ENCODE assay signal across 8 mouse cellular contexts in genomic region chr2:164886617-164887016, GRCm38 (mm10).
"Had no signal": no experiment of that assay in that cellular context is flagged by ENCODE, and none has a peak within 500 bp of the region (broad histone marks: within the 10 kb centered on the region; RNA-seq: fewer than 3 reads in every experiment).

No protein-coding gene starts in this region.

- H3K4me3 ChIP-seq: intestine, embryonic 15.5 days; limb, embryonic 10.5 days; midbrain, embryonic 12.5 days; neural tube, embryonic 13.5 days had no signal

- H3K27me3 ChIP-seq: intestine, embryonic 15.5 days; midbrain, embryonic 12.5 days; neural tube, embryonic 13.5 days had no signal

- ATAC-seq: intestine, embryonic 15.5 days had no signal

- H3K9ac ChIP-seq: intestine, embryonic 15.5 days; lung, embryonic 14.5 days; midbrain, embryonic 12.5 days; neural tube, embryonic 13.5 days had no signal

- H3K4me1 ChIP-seq: limb, embryonic 10.5 days had no signal

- H3K9me3 ChIP-seq: intestine, embryonic 15.5 days; limb, embryonic 10.5 days; midbrain, embryonic 12.5 days; neural tube, embryonic 13.5 days had no signal

- H3K4me2 ChIP-seq: intestine, embryonic 15.5 days; liver, embryonic 11.5 days; lung, embryonic 14.5 days; midbrain, embryonic 12.5 days; neural tube, embryonic 13.5 days had no signal

- H3K27ac ChIP-seq: limb, embryonic 10.5 days; midbrain, embryonic 12.5 days; neural tube, embryonic 13.5 days had no signal

- DNase-seq: retina, postnatal 1 day; thymus, postnatal 36 days had no signal
